Mouse (Mus musculus) hindbrain, embryonic 11.5 days (tissue): ENCODE measurements around the gene Gorasp1. TPM values are rescaled to one million over a fixed set of nuclear protein-coding genes. Genes with fewer than 3 reads are reported as not detected.
A peak's percentile ranks its signal among the peaks of the same experiment; 100 is the strongest.

Experiments used
- ATAC-seq: fragments of 200-750 bp; cut with Nextera tagmentation; 2 replicates; pipeline ENCODE4 v1.8.0; 2017; ENCODE audit warnings: mild to moderate bottlenecking, moderate TSS enrichment, moderate library complexity; ENCODE audit not compliant: low FRiP score
- DNase-seq: peaks from one replicate; pipeline ENCODE4 v3.0.0-alpha.2; 2015; ENCODE audit warnings: low spot score
- H3K27ac ChIP-seq: fragments of 300-500 bp; sonication (generic); 2 replicates; pipeline ENCODE4 v1.5.1; 2014; ENCODE audit warnings: mild to moderate bottlenecking, low read depth, low read length
- H3K27me3 ChIP-seq: fragments of 300-500 bp; sonication (generic); 2 replicates; pipeline ENCODE4 v1.6.1; 2014; ENCODE audit warnings: mild to moderate bottlenecking, low read length, moderate library complexity, mixed read lengths; ENCODE audit not compliant: control insufficient read depth, insufficient read depth
- H3K36me3 ChIP-seq: fragments of 300-500 bp; sonication (generic); 2 replicates; pipeline ENCODE4 v1.6.1; 2014; ENCODE audit warnings: mild to moderate bottlenecking, low read length, moderate library complexity, mixed read lengths; ENCODE audit not compliant: control insufficient read depth, insufficient read depth
- H3K4me1 ChIP-seq: fragments of 300-500 bp; sonication (generic); replicated peaks from 2 replicates; pipeline ENCODE4 v1.6.1; 2014; ENCODE audit warnings: low read length, mixed read lengths; ENCODE audit not compliant: control insufficient read depth, insufficient read depth
- H3K4me2 ChIP-seq: fragments of 300-500 bp; sonication (generic); replicated peaks from 2 replicates; pipeline ENCODE4 v1.6.1; 2014; ENCODE audit warnings: mild to moderate bottlenecking, low read depth, low read length
- H3K4me3 ChIP-seq: fragments of 300-500 bp; sonication (generic); 2 replicates; pipeline ENCODE4 v1.5.1; 2014; ENCODE audit warnings: low read depth, low read length
- H3K9ac ChIP-seq: fragments of 300-500 bp; sonication (generic); 2 replicates; pipeline ENCODE4 v1.6.1; 2014; ENCODE audit warnings: low read depth, low read length
- H3K9me3 ChIP-seq: fragments of 300-500 bp; sonication (generic); 2 replicates; pipeline ENCODE4 v1.6.1; 2016; ENCODE audit warnings: low read length; ENCODE audit not compliant: control insufficient read depth
- WGBS: fragments of 180-500 bp; shearing (Covaris S2); extraction: QIAGEN DNeasy Blood & Tissue Kit; methylation state at CpG from one replicate; pipeline ENCODE4 v1.1.7; 2014; 5-methylcytosine and 5-hydroxymethylcytosine counted together
- polyA plus RNA-seq: library from polyadenylated mRNA; unstranded; fragments of >200 nt; fragmentation: Nextera tagmentation; extraction: Ambion mirVana; gene quantifications from 2 replicates; pipeline ENCODE4 v1.2.1, GENCODE M21; 2014

Gene Gorasp1
- polyA plus RNA-seq, 1 experiment from 2014 or later = 18.5 TPM

GRCm38 (mm10) chr9:119895040-119895721 lies 42.2 kb downstream of the Gorasp1 start:
- Histone ChIP-seq H3K4me3 (peak overlapping the region; percentile 91), H3K4me2 (peak overlapping the region; percentile 46), H3K27ac (peak overlapping the region; percentile 70), H3K27me3 (no peaks in the 10 kb centered on the region), H3K4me1 (peaks cover 4% of the 10 kb centered on the region; the same call in 1 of the 2 replicates), H3K36me3 (no peaks in the 10 kb centered on the region), H3K9me3 (no peaks in the 10 kb centered on the region), H3K9ac (peak overlapping the region; percentile 82)
- ATAC-seq (peak; percentile 83), DNase-seq (no peak)
- WGBS = 1% methylated on average over 52 of the region's 71 CpGs

- Histone ChIP-seq H3K36me3 (no peaks in the 10 kb centered on the region), H3K4me3 (peak within 1 kb of the TSS; percentile 91), H3K4me1 (peaks cover 4% of the 10 kb centered on the region; the same call in 1 of the 2 replicates), H3K27me3 (peaks cover 3% of the 10 kb centered on the region; the same call in 1 of the 2 replicates), H3K9me3 (no peaks in the 10 kb centered on the region), H3K27ac (peak within 1 kb of the TSS; percentile 70), H3K4me2 (peak within 1 kb of the TSS; percentile 55), H3K9ac (peak within 1 kb of the TSS; percentile 82)
- ATAC-seq (peak; percentile 99), DNase-seq (peak; percentile 99)
- 5% methylated on average over 32 of the region's 34 CpGs for WGBS
Measured at GRCm38 (mm10) chr9:119894339-119895009, 42.9 kb downstream of the Gorasp1 start, which contains the start of gene Wdr48. Wdr48 (plus strand) TSS chr9:119894878.

DNA sequence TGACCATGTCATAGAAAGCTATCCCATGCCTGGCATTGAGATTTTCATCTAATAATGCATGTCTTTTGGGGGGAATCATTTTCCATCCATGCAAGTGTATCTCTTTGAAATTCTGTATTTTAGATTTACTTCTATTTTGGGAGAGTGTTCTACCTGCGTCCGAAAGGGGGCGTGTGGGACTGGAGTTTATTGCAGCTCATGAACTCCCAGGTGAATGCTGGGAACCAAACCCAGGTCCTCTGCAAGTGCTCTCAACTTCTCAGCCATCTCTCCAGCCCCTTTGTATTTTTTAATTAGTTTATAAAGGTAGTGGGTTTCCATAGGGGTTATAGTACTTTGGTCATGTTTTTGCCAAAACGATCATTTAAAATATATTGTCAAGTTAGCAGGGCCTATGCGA lies 43.5 kb downstream of the Gorasp1 start:
- no peaks in the 10 kb centered on the region for H3K36me3 ChIP-seq
- peaks cover 3% of the 10 kb centered on the region; the same call in 1 of the 2 replicates for H3K27me3 ChIP-seq
- peak overlapping the region; percentile 55 for H3K4me2 ChIP-seq
- H3K9ac ChIP-seq = no peak overlapping the region
- H3K27ac ChIP-seq = no peak overlapping the region
- H3K4me3 ChIP-seq = no peak overlapping the region
- ATAC-seq (no peak), DNase-seq (no peak)
- H3K9me3 ChIP-seq = no peaks in the 10 kb centered on the region
- WGBS = 89% methylated on average over 5 of the region's 5 CpGs
- peaks cover 4% of the 10 kb centered on the region; the same call in 1 of the 2 replicates for H3K4me1 ChIP-seq

DNA sequence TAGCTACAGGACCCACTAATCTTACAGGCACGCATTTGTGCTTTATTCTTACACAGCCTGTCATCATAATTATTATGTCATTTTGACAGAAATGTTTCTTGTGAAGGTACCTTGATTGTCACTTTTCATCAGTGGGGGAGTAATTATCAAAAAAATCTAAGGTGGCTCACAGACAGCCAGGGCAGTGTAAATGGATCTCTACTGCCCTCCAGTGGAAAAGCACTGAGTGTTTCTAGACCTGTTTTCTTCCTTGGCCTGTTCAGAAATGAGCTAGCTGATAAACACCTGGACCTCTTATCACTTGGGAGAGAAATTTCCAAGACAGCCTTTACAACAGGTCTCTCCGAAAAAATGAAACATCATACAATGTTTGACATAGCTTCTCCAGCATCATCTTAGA lies 46.7 kb downstream of the Gorasp1 start:
- H3K4me3 ChIP-seq = no peak overlapping the region
- H3K4me1 ChIP-seq = peaks cover 3% of the 10 kb centered on the region; the same call in 1 of the 2 replicates

GRCm38 (mm10) chr9:119889446-119889845 lies 47.9 kb downstream of the Gorasp1 start:
- 80% methylated on average over 9 of the region's 9 CpGs for WGBS
- no peaks in the 10 kb centered on the region for H3K36me3 ChIP-seq
- no peak overlapping the region for H3K4me3 ChIP-seq
- no peak overlapping the region for H3K4me2 ChIP-seq
- DNase-seq (no peak), ATAC-seq (no peak)
- H3K27ac ChIP-seq = no peak overlapping the region
- H3K27me3 ChIP-seq = peaks cover 3% of the 10 kb centered on the region; the same call in 1 of the 2 replicates
- H3K9me3 ChIP-seq = no peaks in the 10 kb centered on the region
- H3K4me1 ChIP-seq = no peaks in the 10 kb centered on the region
- H3K9ac ChIP-seq = no peak overlapping the region

More for the DNA sequence above, 46.7 kb downstream of the Gorasp1 start:
- H3K27ac ChIP-seq = no peak overlapping the region
- no peak overlapping the region for H3K9ac ChIP-seq
- no peaks in the 10 kb centered on the region for H3K9me3 ChIP-seq
- no peak for ATAC-seq
- no peak overlapping the region for H3K4me2 ChIP-seq
- WGBS = 48% methylated on average over 2 of the region's 2 CpGs
- peaks cover 3% of the 10 kb centered on the region; the same call in 1 of the 2 replicates for H3K27me3 ChIP-seq
- peak; percentile 54 for DNase-seq
- no peaks in the 10 kb centered on the region for H3K36me3 ChIP-seq

DNA sequence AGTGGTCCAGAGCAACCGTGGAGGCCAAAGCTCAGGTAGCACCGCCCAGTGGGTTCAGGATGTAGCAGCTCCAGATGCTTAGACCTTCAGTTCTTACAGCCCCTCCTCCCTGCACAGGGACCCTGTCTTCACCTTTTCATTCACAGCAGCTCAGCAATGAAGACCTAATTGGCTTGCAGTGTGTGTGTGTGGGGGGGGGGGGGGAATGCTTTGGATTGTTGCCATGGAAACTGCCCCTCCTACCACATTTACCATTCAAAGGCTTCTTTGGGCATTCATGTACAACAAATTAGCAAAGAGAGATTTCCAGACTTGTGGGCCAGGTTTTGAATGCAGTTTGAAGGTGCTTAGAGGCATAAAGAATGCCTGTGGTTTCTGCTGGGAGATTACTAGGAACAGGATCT lies 48.5 kb downstream of the Gorasp1 start:
- peak; percentile 69 for ATAC-seq
- Histone ChIP-seq H3K9ac (no peak overlapping the region), H3K36me3 (no peaks in the 10 kb centered on the region), H3K27ac (no peak overlapping the region), H3K4me2 (no peak overlapping the region), H3K9me3 (no peaks in the 10 kb centered on the region), H3K4me3 (no peak overlapping the region), H3K27me3 (peaks cover 3% of the 10 kb centered on the region; the same call in 1 of the 2 replicates), H3K4me1 (no peaks in the 10 kb centered on the region)
- peak; percentile 42 for DNase-seq
- WGBS = 33% methylated on average over 2 of the region's 2 CpGs

- DNase-seq = no peak
- Histone ChIP-seq H3K9me3 (no peaks in the 10 kb centered on the region), H3K4me2 (no peak overlapping the region), H3K4me3 (no peak overlapping the region), H3K27me3 (peaks cover 3% of the 10 kb centered on the region; the same call in 1 of the 2 replicates), H3K27ac (no peak overlapping the region), H3K9ac (no peak overlapping the region), H3K4me1 (no peaks in the 10 kb centered on the region), H3K36me3 (no peaks in the 10 kb centered on the region)
- WGBS = 79% methylated on average over 4 of the region's 4 CpGs
- no peak for ATAC-seq
Measured at GRCm38 (mm10) chr9:119887144-119887901, 50.0 kb downstream of the Gorasp1 start.
